Mouse (Mus musculus): ENCODE results near the gene Abcc10.
A peak's percentile ranks its signal among the peaks of the same experiment; 100 is the strongest.

The Abcc10 gene

DNA sequence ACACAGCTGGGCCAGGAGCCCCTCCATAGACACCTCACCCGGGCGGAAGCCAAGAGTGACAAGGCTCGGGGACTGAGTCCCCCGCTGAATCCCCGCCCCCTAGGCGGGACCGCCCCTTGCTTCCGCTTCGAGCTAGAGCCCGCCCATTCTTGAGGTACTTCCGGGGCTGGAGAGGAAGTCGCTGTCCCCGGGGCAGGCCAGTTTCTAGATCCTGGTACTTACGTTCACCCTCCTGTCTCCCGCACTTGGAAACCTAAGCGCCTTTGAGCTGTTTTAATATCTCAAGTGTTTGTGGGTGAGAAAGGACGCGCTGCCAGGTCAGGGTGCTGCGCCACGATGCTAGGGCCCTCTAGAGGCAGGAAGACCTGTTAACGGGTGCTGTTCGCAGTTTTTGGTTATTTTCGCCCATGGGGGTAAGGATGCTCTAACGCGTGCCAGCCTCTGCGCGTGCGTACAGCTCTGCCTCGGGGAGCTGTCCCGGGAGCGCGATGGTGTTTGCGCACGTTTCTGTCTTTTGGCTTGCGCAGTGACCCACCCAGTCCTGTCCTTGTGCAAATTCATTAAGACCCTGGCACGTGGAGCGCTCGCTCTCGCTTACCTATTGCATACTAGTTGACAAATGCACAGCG lies at the start of gene Abcc10:
Abcc10 (minus strand) TSS at position 447 of the 629 bp plus-strand sequence.
- peak; percentile 95 to 98 for DNase-seq

DNA sequence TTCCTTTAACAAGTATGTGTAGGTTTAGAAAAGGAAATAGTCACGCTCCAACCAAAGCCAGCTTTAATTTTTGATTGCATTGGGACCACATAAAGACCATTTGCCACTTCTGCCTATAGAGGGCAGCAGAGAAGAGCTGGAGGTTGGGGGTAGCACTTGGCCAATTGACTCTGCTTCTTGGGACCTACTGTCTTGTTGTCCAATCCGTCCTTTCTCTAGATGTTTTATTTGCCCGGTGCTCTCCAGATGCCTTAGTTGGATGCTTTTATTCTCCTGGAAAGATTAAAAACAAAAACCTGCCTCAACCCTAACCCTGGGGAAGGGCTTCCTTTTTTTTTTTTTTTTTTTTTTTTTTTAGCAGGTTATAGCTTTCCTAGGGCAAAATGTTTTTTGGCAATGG lies 43.6 kb upstream of the Abcc10 start:
- DNase-seq: peak; percentile 34 to 38

GRCm38 (mm10) chr17:46351026-46351700 lies 23.0 kb upstream of the Abcc10 start:
- no peak for DNase-seq

GRCm38 (mm10) chr17:46341208-46341607 lies 13.1 kb upstream of the Abcc10 start:
- DNase-seq: no peak

- DNase-seq: no peak
Observed at GRCm38 (mm10) chr17:46336475-46336874, 8.3 kb upstream of the Abcc10 start.

DNA sequence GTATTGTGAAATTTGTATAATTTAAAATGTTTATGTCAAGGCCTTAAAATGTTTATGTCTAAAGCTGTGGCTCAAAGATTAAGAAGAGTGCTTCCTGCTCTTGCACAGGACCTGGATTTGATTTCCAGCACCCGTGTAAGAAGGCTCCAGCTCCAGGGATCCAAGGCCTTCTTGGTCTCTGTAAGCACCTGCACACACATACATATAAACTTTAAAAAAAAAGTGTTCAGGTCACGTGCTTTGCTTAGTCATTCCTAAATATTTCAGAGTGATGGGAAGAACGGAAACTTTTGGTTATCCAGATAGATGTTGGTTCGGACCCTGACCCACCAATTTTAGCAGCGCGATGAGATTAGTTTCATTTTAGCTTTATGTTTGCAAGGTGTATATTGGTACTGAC lies 571 bp upstream of the Abcc10 start:
- DNase-seq: no peak

DNA sequence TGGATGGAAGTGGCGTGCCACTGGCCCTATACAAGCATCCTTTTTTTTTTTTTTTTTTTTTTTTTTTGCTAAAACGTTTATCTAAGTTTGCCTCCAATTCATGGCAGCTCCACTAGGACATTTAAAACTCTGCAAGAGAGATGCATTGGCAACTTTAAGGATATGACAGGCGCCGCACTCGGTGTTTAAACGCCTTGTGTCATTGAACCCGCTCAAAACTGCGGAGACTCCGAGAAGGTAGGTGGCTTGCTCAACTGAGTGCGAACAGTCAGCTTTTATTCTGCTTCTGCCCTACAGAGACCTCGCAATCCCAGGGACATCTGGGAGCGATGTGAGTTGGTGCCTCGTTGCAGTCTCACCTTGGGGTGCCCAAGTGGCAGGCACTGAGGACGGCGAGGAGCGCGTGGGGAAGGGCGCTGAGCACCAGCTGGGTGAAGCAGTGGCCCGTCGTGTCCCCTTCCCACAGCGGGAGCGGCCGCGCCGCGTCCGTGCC lies 693 bp downstream of the Abcc10 start:
- DNase-seq: no peak

DNA sequence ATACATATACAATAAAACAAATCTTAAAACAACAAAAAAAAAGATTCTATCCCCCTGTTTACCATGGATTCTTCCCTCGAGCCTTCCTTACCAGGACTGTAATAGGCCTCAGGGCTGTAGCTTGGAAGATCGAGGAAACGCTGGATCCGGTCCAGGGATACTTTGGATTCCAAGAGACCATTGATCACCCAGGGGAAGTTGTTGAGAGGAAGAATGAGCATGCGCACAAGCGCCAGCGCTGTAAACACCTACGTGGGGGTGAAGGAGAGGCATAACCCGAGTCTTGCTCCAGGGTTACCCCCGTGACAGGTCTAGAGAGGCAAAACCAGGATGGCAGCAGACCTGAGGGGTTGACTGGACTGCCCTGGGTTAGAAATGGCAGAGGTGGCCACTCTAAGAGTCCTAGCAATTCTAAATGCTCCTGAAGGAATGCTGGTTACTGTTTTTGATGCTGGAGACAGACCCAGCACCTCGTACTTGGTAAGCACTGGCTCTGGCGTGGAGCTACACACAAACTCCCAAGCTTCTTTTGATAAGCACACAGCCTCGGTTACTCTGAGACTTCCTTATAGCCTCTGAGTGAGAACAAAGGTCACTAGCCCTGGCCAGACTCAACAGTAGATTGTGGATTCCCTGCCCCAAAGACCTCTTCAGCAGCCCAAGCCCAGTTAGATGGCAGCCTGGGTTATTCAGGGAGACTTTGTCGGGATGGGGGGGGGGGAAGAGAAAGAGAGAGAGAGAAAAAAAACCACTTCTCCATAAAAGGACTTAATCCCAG lies 5.9 kb downstream of the Abcc10 start:
- no peak for DNase-seq

- no peak for DNase-seq
Observed at GRCm38 (mm10) chr17:46320492-46320891, 7.7 kb downstream of the Abcc10 start.

DNA sequence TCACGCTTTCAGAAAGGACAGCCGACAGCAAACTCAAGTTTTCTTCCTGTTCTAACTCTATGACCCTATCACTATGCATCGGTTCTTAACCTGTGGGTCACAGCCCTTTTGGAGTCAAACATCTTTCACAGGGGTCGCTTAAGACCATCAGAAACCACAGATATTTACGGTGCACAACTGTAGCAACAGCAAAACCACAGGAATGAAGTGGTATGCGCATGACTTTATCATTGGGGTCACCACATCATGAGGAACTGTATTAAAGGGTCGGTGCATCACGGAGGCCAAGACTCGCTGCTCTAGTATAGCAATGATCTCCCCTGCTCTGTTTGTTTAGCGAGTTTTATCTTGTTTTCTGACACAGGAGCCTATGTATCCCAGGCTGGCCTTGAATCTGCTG lies 12.3 kb downstream of the Abcc10 start:
- no peak for DNase-seq

GRCm38 (mm10) chr17:46313135-46313715 lies 14.9 kb downstream of the Abcc10 start:
- DNase-seq: no peak

DNA sequence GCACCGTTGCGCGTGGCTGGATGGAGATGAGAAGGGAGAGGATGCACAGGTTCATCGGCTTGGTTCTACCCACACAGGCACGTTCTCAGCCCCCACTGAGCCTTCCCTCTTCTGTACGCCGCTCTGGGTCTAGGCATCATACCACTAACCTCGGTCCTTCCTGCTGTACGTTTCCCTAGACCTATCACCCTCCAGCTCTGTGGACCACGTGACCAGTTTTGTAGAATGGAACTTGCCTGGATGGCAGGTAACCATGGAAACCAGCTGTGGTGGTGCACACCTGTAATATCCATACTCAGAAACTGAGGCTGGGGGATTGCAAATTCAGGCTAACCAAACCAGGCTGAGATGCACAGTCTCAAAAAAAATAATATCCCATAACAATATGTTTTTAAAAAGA lies 17.6 kb downstream of the Abcc10 start:
- DNase-seq: no peak

GRCm38 (mm10) chr17:46309835-46310234 lies 18.3 kb downstream of the Abcc10 start:
- no peak for DNase-seq

- no peak for DNase-seq
Observed at GRCm38 (mm10) chr17:46306956-46307355, 21.2 kb downstream of the Abcc10 start.

DNA sequence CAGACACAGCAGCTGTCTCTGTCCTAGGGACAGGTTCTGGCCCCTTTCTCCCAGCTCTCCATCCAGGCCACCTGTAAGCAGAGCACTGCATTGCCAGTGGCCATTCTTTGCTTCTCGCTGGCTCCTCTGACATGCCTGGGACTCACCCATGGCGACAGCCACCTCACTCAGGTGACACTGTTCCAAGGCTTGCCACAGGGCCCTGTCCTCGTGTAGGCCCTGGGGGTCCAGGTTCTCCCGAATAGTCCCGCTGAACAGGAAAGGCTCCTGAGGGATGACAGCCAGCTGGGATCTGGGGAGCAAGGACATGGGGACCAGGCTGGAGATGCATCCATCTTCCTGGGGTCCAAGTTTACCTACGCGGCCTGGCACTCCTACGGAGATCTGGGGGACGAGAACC lies 24.0 kb downstream of the Abcc10 start:
- no peak for DNase-seq

DNA sequence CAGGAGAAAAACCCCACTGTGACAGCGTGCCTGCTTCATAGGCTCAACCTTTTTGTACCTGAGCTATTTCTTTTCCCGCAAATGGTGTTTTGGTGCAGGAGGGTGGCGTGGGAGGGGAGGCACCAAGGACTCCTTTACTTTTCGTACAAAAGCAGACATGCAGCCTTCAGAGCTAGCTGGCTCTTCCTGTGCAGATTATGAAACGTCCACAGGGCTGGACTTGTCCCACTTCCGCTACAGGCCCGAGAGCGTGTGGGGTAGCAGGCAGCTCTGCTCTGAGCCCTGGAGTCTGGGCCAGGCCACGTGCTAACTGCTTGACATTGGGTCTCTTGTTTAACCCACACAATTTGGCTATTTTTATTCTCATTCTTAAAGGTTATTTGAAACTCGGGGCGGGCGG lies 26.3 kb downstream of the Abcc10 start:
- no peak for DNase-seq

DNA sequence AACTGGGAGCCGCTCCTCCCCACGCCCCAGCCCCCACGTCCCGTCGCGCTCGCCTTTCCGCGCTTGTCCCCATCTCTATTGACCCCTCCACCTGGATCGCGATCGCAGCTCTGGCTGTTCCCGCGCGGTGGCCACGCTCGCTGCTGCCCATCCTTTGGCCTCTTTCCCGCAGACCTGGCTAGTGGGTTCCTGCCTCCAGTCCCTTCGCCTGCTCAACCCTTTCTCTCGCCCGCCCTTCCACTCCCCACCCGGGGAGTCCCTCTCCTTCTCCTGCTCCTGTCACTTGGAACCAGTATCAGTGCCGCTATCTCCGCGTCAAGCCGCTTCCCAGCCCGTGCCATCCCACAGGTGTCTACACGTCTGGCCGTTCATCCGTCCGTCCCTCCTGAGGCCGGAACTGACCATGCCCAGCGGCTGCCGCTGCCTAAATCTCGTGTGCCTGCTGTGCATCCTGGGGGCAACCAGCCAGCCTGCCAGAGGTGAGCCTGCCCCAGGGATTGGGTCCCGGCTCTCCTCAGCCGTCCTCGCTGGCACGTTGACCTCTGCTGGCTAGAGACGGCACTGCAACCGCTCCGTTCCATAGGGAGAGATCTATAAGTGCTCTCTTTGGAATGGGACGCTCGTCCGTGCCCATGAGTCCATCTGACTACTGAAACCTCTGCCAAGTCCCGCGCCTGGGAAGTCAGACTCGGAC lies 29.8 kb downstream of the Abcc10 start:
- peak; percentile 88 to 89 for DNase-seq

GRCm38 (mm10) chr17:46297364-46298219 lies 30.6 kb downstream of the Abcc10 start, which contains the start of gene Dlk2:
TSS of gene Dlk2 (plus strand) at chr17:46297421.
- peak; percentile 20 to 24 for DNase-seq

DNA sequence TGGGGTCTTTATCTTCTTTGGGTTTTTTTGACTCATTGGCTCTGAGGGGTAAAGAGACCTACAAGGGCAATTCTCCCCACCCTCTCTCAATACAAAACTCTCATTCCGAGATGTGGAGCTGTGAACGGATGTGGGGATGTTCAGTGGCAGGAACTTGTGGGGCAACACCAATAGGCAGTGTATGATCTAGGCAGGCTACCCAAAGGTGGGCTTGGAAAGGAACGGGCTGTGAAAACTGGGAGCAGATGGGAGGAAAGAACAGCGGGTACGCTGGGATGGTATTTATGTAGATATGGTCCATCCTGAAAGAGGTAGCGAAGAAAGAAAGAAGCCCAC lies 31.2 kb downstream of the Abcc10 start:
- no peak for DNase-seq

- no peak for DNase-seq
Observed at GRCm38 (mm10) chr17:46296601-46297000, 31.6 kb downstream of the Abcc10 start.

DNA sequence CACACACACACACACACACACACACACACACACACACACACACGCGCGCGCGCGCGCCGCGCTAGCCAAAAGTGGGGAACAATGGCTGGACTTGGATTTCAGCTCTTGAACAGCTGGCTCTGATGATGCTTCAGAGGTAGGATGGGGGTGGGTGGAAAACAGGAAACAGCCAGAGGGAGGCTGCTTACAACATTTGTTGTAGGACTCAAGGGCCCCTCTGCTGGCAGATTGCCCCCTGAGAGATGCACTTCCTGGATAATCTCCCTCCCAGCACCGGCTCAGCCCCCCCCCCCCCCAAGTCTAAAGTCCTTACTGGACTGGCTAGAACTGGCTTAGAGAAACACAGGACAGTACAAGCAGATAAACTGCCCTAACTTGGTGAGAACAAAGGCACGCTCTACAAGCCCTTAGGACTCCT lies 40.5 kb downstream of the Abcc10 start:
- no peak for DNase-seq

- no peak for DNase-seq
Observed at GRCm38 (mm10) chr17:46285407-46285806, 42.7 kb downstream of the Abcc10 start.
